Mouse (Mus musculus): Measurements from ENCODE around the gene Smpd3. TPM values are rescaled to one million over a fixed set of nuclear protein-coding genes. Genes with fewer than 3 reads are reported as not detected.
A peak's percentile ranks its signal among the peaks of the same experiment; 100 is the strongest.

The Smpd3 gene
- total RNA-seq, 4 experiments from 2014 or later: 65.8 to 76.1 (median 71.5) TPM

DNA sequence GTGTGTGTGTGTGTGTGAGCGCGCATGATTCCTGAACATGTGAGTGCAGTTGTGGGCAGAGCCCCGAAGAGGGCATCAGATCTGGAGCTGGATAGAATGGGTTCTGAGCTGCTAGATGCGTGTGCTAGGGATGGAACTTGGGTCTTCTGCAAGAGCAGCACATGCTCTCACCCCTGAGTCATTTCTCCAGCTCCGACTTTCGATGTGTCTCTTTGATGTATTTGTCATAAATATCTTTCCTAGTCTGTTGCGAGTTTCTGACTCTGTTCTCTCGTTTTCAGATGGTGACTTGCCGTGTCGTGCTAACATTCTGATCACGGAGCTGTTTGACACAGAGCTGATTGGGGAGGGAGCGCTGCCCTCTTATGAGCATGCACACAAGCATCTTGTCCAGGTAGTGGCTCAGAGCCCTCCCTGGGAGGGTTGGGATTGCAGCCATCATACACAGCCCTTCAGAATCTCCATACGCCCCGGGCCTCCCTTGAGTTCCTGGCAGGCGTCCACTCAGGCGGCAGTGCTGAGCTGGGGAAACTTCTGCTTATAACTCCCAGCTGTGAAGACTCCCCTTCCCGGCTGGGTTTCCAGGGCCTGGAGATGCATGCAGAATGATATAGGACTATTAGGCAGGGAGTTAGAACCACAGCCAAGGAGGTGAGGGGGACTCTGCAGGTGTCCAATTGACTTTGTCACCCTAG lies 103.1 kb downstream of the Smpd3 start:
- DNase-seq (ENCODE audit: low spot score in 2 of 2): no peak

DNA sequence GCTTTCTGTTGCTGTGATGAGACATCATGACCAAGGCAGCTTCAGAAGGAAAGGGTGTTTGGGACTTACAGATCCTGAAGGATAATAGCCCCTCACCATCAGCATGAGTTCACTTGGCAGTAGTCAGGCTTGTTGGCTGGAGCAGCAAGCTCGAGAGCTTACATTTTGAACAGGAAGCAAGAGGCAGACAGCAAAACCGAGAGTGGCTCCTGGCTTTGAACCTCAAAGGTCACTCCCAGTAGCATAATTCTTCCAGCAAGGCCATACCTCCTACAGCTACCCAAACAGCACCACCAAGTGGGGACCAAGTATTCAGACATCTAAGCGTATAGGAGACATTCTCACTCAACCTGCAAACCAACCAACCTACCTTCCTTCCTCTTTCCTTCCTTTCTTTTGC lies 105.0 kb downstream of the Smpd3 start:
- no peak for DNase-seq (ENCODE audit: low spot score in 2 of 2)

DNA sequence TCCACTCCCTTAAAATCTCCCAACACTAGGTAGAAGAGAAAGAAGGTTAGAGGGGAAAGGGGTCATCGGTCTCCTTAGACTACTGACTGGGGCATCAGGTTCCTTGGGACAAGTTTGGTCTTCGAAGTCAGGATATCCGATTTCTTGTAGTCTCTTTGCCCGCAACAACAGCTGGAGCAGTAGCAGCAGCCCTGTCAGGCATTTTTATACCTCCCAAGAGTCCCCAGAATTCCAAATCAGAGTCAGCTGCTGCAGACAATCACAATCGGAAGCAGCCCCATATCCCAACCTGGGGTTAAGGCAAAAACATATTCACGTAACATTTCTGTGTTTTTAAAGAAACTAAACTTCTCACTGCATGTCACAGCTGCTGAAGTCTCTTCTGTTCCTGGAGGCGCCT lies 106.3 kb downstream of the Smpd3 start:
- no peak for DNase-seq (ENCODE audit: low spot score in 2 of 2)

DNA sequence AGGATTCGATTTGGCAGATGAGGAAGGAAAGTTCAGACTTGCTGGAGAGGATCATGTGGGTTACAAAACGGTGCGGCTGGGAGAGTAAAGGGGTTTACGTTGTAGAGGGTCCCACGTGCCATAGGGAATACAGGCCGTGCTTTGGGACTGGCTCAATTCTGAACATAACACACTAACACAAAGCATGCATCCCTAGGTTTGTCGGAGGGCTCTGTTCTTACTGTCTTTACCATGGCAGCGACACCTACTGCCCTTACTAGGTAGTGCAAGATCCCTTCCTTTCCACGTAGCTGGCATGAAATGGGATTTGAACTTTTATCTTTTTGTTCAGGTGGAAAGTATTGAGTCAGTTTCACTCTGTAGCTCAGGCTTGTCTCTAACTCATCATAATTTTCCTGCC lies 111.2 kb downstream of the Smpd3 start:
- DNase-seq (ENCODE audit: low spot score in 2 of 2): peak in 1 of 2 experiments; percentile 22

DNA sequence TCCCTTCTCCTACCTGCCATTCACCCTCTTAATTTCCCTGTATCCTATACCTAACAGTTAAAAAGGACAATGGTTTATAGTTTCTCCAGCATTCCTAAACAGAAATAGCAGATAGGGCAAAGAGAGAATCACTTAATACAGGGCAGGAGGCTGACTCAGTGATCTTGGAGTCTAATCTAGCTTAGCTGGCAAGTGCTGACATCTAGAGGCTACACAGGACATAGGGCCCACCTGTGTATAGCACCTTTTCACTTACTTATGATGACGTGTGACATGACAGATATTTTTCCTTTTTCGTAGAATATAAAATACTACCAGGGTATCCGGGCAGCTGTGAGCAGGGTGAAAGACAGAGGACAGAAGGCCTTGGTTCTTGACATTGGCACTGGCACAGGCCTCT lies 118.2 kb downstream of the Smpd3 start:
- DNase-seq (ENCODE audit: low spot score in 2 of 2): no peak

DNA sequence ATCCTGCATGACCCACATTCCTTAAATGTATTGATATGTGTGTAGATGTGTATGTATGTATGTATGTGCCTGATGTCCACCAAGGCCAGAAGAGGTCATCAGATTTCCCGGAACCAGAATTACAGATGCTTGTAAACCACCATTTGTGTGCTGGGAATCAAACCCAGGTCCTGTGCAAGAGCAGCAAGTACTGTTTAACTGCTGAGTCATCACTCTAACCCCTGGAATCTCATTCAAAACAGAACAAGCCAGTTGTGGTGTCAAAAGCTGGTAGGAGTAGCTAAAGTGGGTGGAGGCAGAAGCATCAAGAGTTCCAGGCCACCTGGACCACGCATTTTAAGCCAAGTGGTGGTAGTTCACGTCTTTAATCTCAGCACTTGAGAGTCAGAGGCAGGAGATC lies 123.8 kb downstream of the Smpd3 start:
- no peak for DNase-seq (ENCODE audit: low spot score in 2 of 2)

DNA sequence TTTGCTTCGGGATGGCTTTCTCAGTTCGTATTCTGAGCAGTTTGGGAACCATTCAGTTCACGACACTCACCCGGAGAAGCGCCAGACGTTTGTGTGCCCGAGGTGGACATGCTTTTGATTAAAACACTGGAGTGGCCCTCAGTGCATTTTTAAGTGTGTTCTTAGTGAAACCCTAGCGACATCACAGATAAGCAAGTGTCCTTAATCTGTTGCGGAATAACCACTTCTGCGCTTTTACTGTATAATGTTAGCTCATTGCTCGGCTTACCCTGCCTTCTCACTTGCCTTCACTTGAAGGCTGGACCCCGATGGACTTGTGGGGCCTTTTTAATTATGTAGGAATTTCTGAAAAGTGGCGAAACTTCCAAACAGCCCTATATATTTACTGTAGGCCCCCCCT lies 126.4 kb downstream of the Smpd3 start:
- no peak for DNase-seq (ENCODE audit: low spot score in 2 of 2)

DNA sequence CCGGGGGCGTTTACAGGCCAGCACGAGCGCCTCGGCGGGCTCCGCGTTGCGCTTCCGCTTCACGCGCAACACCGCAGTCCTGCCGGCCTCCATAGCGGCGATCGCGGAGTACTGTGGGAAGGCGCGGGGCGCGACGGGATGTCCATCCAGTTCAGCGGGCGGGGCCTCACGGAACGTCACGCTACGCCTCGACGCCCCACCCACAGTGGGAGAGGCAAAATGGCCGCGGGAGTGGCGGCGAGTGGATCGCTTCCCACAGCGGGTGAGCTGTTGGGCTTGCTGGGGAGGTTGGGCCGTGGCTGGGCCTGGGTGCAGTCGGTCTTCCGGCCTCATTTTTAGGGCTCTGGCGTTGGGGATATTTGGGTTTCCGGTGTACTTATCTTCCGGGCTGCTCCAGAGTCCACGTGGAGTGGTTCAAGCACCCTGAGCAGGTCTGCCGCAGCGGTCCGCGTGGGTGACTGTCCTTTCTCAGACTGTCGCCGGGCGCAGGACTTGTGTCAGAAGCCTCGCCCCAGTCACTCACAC lies 126.9 kb downstream of the Smpd3 start, which contains the start of the genes Slc7a6os and Prmt7:
Gene Slc7a6os, minus strand, starts transcription at position 115 of the 525 bp plus-strand sequence.
Gene Prmt7, plus strand, starts transcription at position 116 of the 525 bp plus-strand sequence.
- DNase-seq (ENCODE audit: low spot score in 2 of 2): peak; percentile 94 to 95

DNA sequence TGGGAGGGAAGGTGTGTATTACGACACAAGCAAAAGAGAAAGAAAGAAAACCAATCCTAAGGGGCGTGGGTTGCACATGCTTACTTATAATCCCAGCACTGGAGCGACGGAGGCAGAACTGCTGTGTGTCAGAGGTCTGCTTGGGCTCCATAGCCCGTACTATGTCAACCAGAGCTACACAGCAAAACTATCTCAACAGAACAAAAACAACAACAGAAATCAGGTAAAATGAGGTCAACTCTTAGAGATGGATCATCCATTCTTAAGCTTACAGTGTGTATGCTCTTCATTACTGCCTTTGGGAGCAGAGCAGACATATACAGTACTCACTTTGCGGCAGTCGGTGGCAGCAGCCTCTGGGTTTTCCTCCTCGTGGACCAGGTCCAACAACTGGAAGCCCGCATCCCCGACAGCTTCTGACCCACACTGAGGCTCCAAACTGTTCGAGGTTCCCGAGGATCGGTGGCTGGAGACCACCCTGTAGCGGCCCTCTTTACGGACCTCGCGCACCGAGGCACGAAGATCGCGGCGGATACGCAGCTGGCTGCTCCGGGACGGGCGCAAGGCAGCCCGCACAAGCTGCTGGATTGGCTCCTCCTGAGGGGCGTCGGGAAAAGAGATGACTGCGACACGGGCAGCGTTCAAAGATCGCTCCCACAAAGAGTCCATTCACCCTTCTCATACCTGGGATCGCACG lies 127.6 kb downstream of the Smpd3 start:
- DNase-seq (ENCODE audit: low spot score in 2 of 2): no peak

Other genes starting within 250 kb of the Smpd3 start
- gene Esrp2, start 201.0 kb downstream of the Smpd3 start, total RNA-seq (2022): under 1 TPM in 3 of 4 experiments, not detected in 1; 0.19 to 0.87 (median 0.70) TPM
- gene Pla2g15, start 187.6 kb downstream of the Smpd3 start, total RNA-seq (2022): 10 to 100 TPM; 23.4 to 31.5 (median 26.9) TPM
- 10 to 100 TPM; 18.6 to 27.4 (median 23.4) TPM for gene Slc7a6, start 169.1 kb downstream of the Smpd3 start, total RNA-seq (2022)
- 10 to 100 TPM; 24.6 to 29.9 (median 29.5) TPM for gene Slc7a6os, start 127.1 kb downstream of the Smpd3 start, total RNA-seq (2022)
- gene Prmt7, start 127.1 kb downstream of the Smpd3 start, total RNA-seq (2022): 10 to 100 TPM; 33.4 to 38.7 (median 36.3) TPM
- gene Zfp90, start 77.3 kb upstream of the Smpd3 start, total RNA-seq (2022): 10 to 100 TPM; 11.8 to 13.6 (median 12.9) TPM
- gene 6030452D12Rik, start 162.5 kb upstream of the Smpd3 start, total RNA-seq (2022): not detected
- gene Cdh3, start 172.9 kb upstream of the Smpd3 start, total RNA-seq (2022): under 1 TPM; 0.33 to 0.62 (median 0.40) TPM
- gene Gm10073, start 235.5 kb upstream of the Smpd3 start, total RNA-seq (2022): 100 to 1,000 TPM in 1 of 4 experiments, 10 to 100 TPM in 3; 92.7 to 111 (median 96.1) TPM

Data from left cerebral cortex, adult 8-10 months (tissue).